Mouse (Mus musculus): ENCODE measurements around the gene Majin.

- TF ChIP-seq POLR2A (IDR thresholded peaks at IDR 0.05; ENCODE audit: low read depth, low read length) (no peak), CTCF (IDR thresholded peaks at IDR 0.05; ENCODE audit: extremely low read depth, insufficient read depth, insufficient read length, insufficient replicate concordance) (no peak)
These were observed 87.0 kb downstream of the Majin start for GRCm38 (mm10) chr19:6271206-6271605.

Data from spleen, adult 2 months (tissue).